Mouse (Mus musculus) heart, embryonic 16.5 days (tissue): Measurements from ENCODE around the gene Prim1. TPM values are rescaled to one million over a fixed set of nuclear protein-coding genes. Genes with fewer than 3 reads are reported as not detected.
"Not testable (repeated sequence)": the region's sequence is repeated elsewhere in the genome, so short reads cannot be mapped to it uniquely, and the experiment has no call there.

Experiments
- ATAC-seq: fragments of 200-750 bp; cut with Nextera tagmentation; replicated peaks from 2 replicates; pipeline ENCODE4 v1.8.0; 2017; ENCODE audit warnings: moderate number of reproducible peaks; ENCODE audit not compliant: insufficient read depth, low FRiP score; ENCODE audit errors: extremely low read depth
- H3K27ac ChIP-seq: fragments of 300-500 bp; sonication (generic); 2 replicates; pipeline ENCODE4 v1.5.1; 2014; ENCODE audit warnings: mild to moderate bottlenecking, low read length, control low read depth, moderate library complexity
- H3K27me3 ChIP-seq: fragments of 300-500 bp; sonication (generic); 2 replicates; pipeline ENCODE4 v1.6.1; 2014; ENCODE audit warnings: low read length, mixed read lengths; ENCODE audit not compliant: control insufficient read depth, insufficient read depth
- H3K36me3 ChIP-seq: fragments of 300-500 bp; sonication (generic); 2 replicates; pipeline ENCODE4 v1.6.1; 2014; ENCODE audit not compliant: control insufficient read depth, insufficient read depth
- H3K4me1 ChIP-seq: fragments of 300-500 bp; sonication (generic); 2 replicates; pipeline ENCODE4 v1.6.1; 2014; ENCODE audit warnings: low read length, mixed read lengths; ENCODE audit not compliant: control insufficient read depth, insufficient read depth
- H3K4me2 ChIP-seq: fragments of 300-500 bp; sonication (generic); 2 replicates; pipeline ENCODE4 v1.6.1; 2014; ENCODE audit warnings: low read depth, mild to moderate bottlenecking, control low read depth, low read length
- H3K4me3 ChIP-seq: fragments of 300-500 bp; sonication (generic); 2 replicates; pipeline ENCODE4 v1.5.1; 2014; ENCODE audit warnings: mild to moderate bottlenecking, control low read depth, low read length
- H3K9ac ChIP-seq: fragments of 300-500 bp; sonication (generic); 2 replicates; pipeline ENCODE4 v1.6.1; 2014; ENCODE audit warnings: low read length, control low read depth
- H3K9me3 ChIP-seq: fragments of 300-500 bp; sonication (generic); replicated peaks from 2 replicates; pipeline ENCODE4 v1.6.1; 2016; ENCODE audit warnings: low read length; ENCODE audit not compliant: control insufficient read depth
- WGBS: fragments of 180-500 bp; shearing (Covaris S2); extraction: QIAGEN DNeasy Blood & Tissue Kit; methylation state at CpG from one replicate; pipeline ENCODE4 v1.1.7; 2014; 5-methylcytosine and 5-hydroxymethylcytosine counted together
- polyA plus RNA-seq: library from polyadenylated mRNA; unstranded; fragments of >200 nt; fragmentation: Nextera tagmentation; extraction: Ambion mirVana; gene quantifications from 2 replicates; pipeline ENCODE4 v1.2.1, GENCODE M21; 2015

Prim1 gene
- polyA plus RNA-seq, 1 experiment from 2014 or later: 50.8 TPM

GRCm38 (mm10) chr10:128058601-128059151 lies 43.7 kb downstream of the Prim1 start, which contains the start of gene Ptges3:
Gene Ptges3, plus strand, starts transcription at chr10:128058954.
- Histone ChIP-seq H3K4me3 (peak within 1 kb of the TSS; percentile 98), H3K27ac (peak within 1 kb of the TSS; percentile 93), H3K4me1 (peaks cover 20% of the 10 kb centered on the region), H3K9me3 (no peaks in the 10 kb centered on the region), H3K36me3 (no peaks in the 10 kb centered on the region), H3K9ac (peak within 1 kb of the TSS; percentile 84), H3K4me2 (peak within 1 kb of the TSS; percentile 97), H3K27me3 (no peaks in the 10 kb centered on the region)
- peak; percentile 92 for ATAC-seq
- under 1% methylated on average over 68 of the region's 72 CpGs for WGBS

GRCm38 (mm10) chr10:128059207-128059981 lies 44.4 kb downstream of the Prim1 start:
- Histone ChIP-seq H3K27ac (peak overlapping the region; percentile 93), H3K9ac (peak overlapping the region; percentile 84), H3K4me1 (peaks cover 20% of the 10 kb centered on the region), H3K4me3 (peak overlapping the region; percentile 98), H3K4me2 (peak overlapping the region; percentile 97), H3K9me3 (no peaks in the 10 kb centered on the region), H3K27me3 (no peaks in the 10 kb centered on the region), H3K36me3 (no peaks in the 10 kb centered on the region)
- WGBS: 1% methylated on average over 62 of the region's 62 CpGs
- peak; percentile 69 for ATAC-seq

GRCm38 (mm10) chr10:128061109-128061508 lies 46.1 kb downstream of the Prim1 start:
- Histone ChIP-seq H3K36me3 (no peaks in the 10 kb centered on the region), H3K9ac (peak overlapping the region; percentile 84; the same call in 1 of the 2 replicates), H3K27me3 (no peaks in the 10 kb centered on the region), H3K4me1 (peaks cover 20% of the 10 kb centered on the region), H3K9me3 (no peaks in the 10 kb centered on the region), H3K4me2 (peak overlapping the region; percentile 97), H3K27ac (no peak overlapping the region), H3K4me3 (peak overlapping the region; percentile 98)
- ATAC-seq: no peak
- WGBS: 79% methylated on average over 5 of the region's 5 CpGs

GRCm38 (mm10) chr10:128062221-128062989 lies 47.4 kb downstream of the Prim1 start:
- Histone ChIP-seq H3K4me3 (no peak overlapping the region), H3K27me3 (no peaks in the 10 kb centered on the region), H3K27ac (no peak overlapping the region), H3K9ac (no peak overlapping the region), H3K9me3 (no peaks in the 10 kb centered on the region), H3K4me2 (no peak overlapping the region), H3K4me1 (peaks cover 20% of the 10 kb centered on the region), H3K36me3 (no peaks in the 10 kb centered on the region)
- no peak for ATAC-seq
- 93% methylated on average over 6 of the region's 6 CpGs for WGBS

- no peak for ATAC-seq
- Histone ChIP-seq H3K4me1 (peaks cover 5% of the 10 kb centered on the region), H3K4me2 (no peak overlapping the region), H3K9ac (no peak overlapping the region), H3K4me3 (no peak overlapping the region), H3K36me3 (peaks cover 17% of the 10 kb centered on the region), H3K27ac (no peak overlapping the region), H3K9me3 (no peaks in the 10 kb centered on the region), H3K27me3 (no peaks in the 10 kb centered on the region)
- 82% methylated on average over 5 of the region's 5 CpGs for WGBS
These were observed 51.1 kb downstream of the Prim1 start for GRCm38 (mm10) chr10:128066072-128066471.

- no peaks in the 10 kb centered on the region for H3K4me1 ChIP-seq
- no peak overlapping the region for H3K4me2 ChIP-seq
- H3K4me3 ChIP-seq: no peak overlapping the region
- H3K9me3 ChIP-seq: no peaks in the 10 kb centered on the region
- H3K27ac ChIP-seq: no peak overlapping the region
- ATAC-seq: no peak
- H3K27me3 ChIP-seq: no peaks in the 10 kb centered on the region
- peaks cover 42% of the 10 kb centered on the region for H3K36me3 ChIP-seq
- 79% methylated on average over 4 of the region's 4 CpGs for WGBS
- H3K9ac ChIP-seq: no peak overlapping the region
These were observed 54.2 kb downstream of the Prim1 start for GRCm38 (mm10) chr10:128069201-128069600.

- 95% methylated on average over 2 of the region's 2 CpGs for WGBS
These were observed 55.5 kb downstream of the Prim1 start for GRCm38 (mm10) chr10:128070432-128070831.

GRCm38 (mm10) chr10:128078269-128078668 lies 63.3 kb downstream of the Prim1 start:
- H3K4me2 ChIP-seq, H3K4me3 ChIP-seq, H3K27ac ChIP-seq, ATAC-seq, H3K27me3 ChIP-seq, H3K9me3 ChIP-seq, H3K4me1 ChIP-seq, H3K9ac ChIP-seq: not testable (repeated sequence)
- 76% methylated on average over 5 of the region's 5 CpGs for WGBS
- H3K36me3 ChIP-seq: peaks cover 22% of the 10 kb centered on the region

More at GRCm38 (mm10) chr10:128070432-128070831, 55.5 kb downstream of the Prim1 start:
- not testable (repeated sequence) for H3K27ac ChIP-seq, H3K4me1 ChIP-seq, H3K4me2 ChIP-seq, H3K27me3 ChIP-seq, H3K4me3 ChIP-seq, H3K9me3 ChIP-seq, ATAC-seq, H3K9ac ChIP-seq
- H3K36me3 ChIP-seq: peaks cover 47% of the 10 kb centered on the region
